Mouse (Mus musculus): ENCODE measurements around the gene Plb1.

DNA sequence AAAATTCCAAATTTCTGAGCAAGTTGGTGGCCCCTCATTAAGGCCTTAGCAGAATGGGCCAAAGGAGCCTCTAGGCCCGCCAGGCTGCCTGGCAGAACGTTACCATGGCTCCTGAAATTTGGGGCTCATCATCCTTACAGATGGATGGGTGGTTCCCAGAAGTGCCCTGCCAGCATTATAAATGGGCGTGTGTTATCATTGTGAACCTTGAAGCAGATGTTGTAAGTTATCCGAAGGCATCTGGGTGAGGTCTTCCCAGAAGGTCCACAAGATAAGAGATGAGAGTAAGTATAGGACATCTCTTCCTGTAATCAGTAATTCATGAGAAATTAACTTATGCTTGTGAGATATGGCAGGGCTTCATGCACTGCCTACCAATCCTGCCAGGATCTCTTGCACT is 30.0 kb downstream of the Plb1 start:
- TF ChIP-seq CTCF (IDR thresholded peaks at IDR 0.05; ENCODE audit: low read depth, low read length) (no peak), POLR2A (IDR thresholded peaks at IDR 0.05; ENCODE audit: borderline replicate concordance, low read depth, low read length) (no peak)
